Mouse (Mus musculus) kidney, adult 2 months (tissue): ENCODE results near the gene Gps1. TPM values are rescaled to one million over a fixed set of nuclear protein-coding genes. Genes with fewer than 3 reads are reported as not detected.

Experiments used
- DNase-seq: peaks from one replicate; pipeline ENCODE4 v3.0.0; 2021
- H3K27ac ChIP-seq: fragments of 200-500 bp; 2 replicates; pipeline ENCODE4 v1.5.1; 2012; ENCODE audit warnings: low read depth, low read length, control low read depth, inconsistent platforms; ENCODE audit not compliant: insufficient read depth
- H3K27me3 ChIP-seq: fragments of 200-500 bp; replicated peaks from 2 replicates; pipeline ENCODE4 v1.6.1; 2012; ENCODE audit warnings: mild to moderate bottlenecking, moderate library complexity, low read length, inconsistent platforms; ENCODE audit not compliant: control insufficient read depth, insufficient read depth
- H3K36me3 ChIP-seq: fragments of 200-500 bp; 2 replicates; pipeline ENCODE4 v1.6.1; 2012; ENCODE audit warnings: mild to moderate bottlenecking, moderate library complexity, low read length, inconsistent platforms; ENCODE audit not compliant: control insufficient read depth, insufficient read depth
- H3K4me1 ChIP-seq: fragments of 200-500 bp; 2 replicates; pipeline ENCODE4 v1.6.1; 2011; ENCODE audit warnings: low read length; ENCODE audit not compliant: control insufficient read depth, insufficient read depth
- H3K4me3 ChIP-seq: fragments of 200-500 bp; 2 replicates; pipeline ENCODE4 v1.5.1; 2011; ENCODE audit warnings: mild to moderate bottlenecking, low read depth, low read length, control low read depth; ENCODE audit not compliant: insufficient read depth
- CTCF ChIP-seq: fragments of 200-500 bp; conservative IDR thresholded peaks from 2 replicates; pipeline ENCODE4 v1.5.1; 2011; ENCODE audit warnings: low read depth, mild to moderate bottlenecking, control low read depth, low read length, moderate library complexity, mixed read lengths; ENCODE audit not compliant: insufficient read depth, insufficient read length
- POLR2A ChIP-seq: fragments of 200-500 bp; IDR thresholded peaks from one replicate; pipeline ENCODE4 v1.6.1; 2011; ENCODE audit warnings: low read depth, low read length, control low read depth
- WGBS: fragments of 180-500 bp; shearing (Covaris S2); methylation state at CpG from one replicate; pipeline ENCODE4 v1.1.7; 2018; 5-methylcytosine and 5-hydroxymethylcytosine counted together
- polyA plus RNA-seq: library from polyadenylated mRNA; depleted of rRNA; stranded (reverse); fragments of >200 nt; gene quantifications from 2 replicates; pipeline ENCODE4 v1.2.3, GENCODE M21; 2012

Gene Gps1
- polyA plus RNA-seq, 1 experiment: 173 TPM

GRCm38 (mm10) chr11:120800061-120800904 is 16.2 kb downstream of the Gps1 start:
- peak; percentile 94 for DNase-seq
- H3K4me1 ChIP-seq: peaks cover 8% of the 10 kb centered on the region
- no peak overlapping the region for H3K4me3 ChIP-seq
- whole genome bisulfite sequencing: 6% methylated on average over 10 of the region's 10 CpGs
- TF ChIP-seq CTCF: peak; percentile 91
- no peak for TF ChIP-seq POLR2A
- H3K36me3 ChIP-seq: no peaks in the 10 kb centered on the region
- no peaks in the 10 kb centered on the region for H3K27me3 ChIP-seq
- H3K27ac ChIP-seq: peak overlapping the region; percentile 73

- Histone ChIP-seq H3K4me3 (no peak overlapping the region), H3K36me3 (no peaks in the 10 kb centered on the region), H3K27ac (no peak overlapping the region), H3K27me3 (no peaks in the 10 kb centered on the region), H3K4me1 (peaks cover 6% of the 10 kb centered on the region; the same call in 1 of the 2 replicates)
- 82% methylated on average over 7 of the region's 7 CpGs for WGBS
- no peak for DNase-seq
- TF ChIP-seq CTCF (no peak), POLR2A (no peak)
These were observed 20.2 kb downstream of the Gps1 start for GRCm38 (mm10) chr11:120804274-120804673.

GRCm38 (mm10) chr11:120804769-120805168 is 20.7 kb downstream of the Gps1 start:
- no peaks in the 10 kb centered on the region for H3K36me3 ChIP-seq
- WGBS: 72% methylated on average over 4 of the region's 4 CpGs
- TF ChIP-seq CTCF (no peak), POLR2A (no peak)

GRCm38 (mm10) chr11:120805375-120806298 is 21.6 kb downstream of the Gps1 start:
- H3K4me1 ChIP-seq: 0 out of 2 replicates have a peak, but pooled peaks cover under 1% of the 10 kb centered on the region
- no peak overlapping the region for H3K27ac ChIP-seq
- no peaks in the 10 kb centered on the region for H3K36me3 ChIP-seq
- no peak overlapping the region for H3K4me3 ChIP-seq
- WGBS: 79% methylated on average over 7 of the region's 7 CpGs
- TF ChIP-seq POLR2A (no peak), CTCF (no peak)
- DNase-seq: no peak
- no peaks in the 10 kb centered on the region for H3K27me3 ChIP-seq

More at GRCm38 (mm10) chr11:120804769-120805168, 20.7 kb downstream of the Gps1 start:
- no peak overlapping the region for H3K4me3 ChIP-seq
- H3K27ac ChIP-seq: no peak overlapping the region
- no peaks in the 10 kb centered on the region for H3K27me3 ChIP-seq
- no peak for DNase-seq
- H3K4me1 ChIP-seq: peaks cover 6% of the 10 kb centered on the region; the same call in 1 of the 2 replicates

GRCm38 (mm10) chr11:120808010-120808409 is 23.9 kb downstream of the Gps1 start:
- no peak for DNase-seq
- TF ChIP-seq POLR2A: no peak
- TF ChIP-seq CTCF: no peak
- Histone ChIP-seq H3K27me3 (no peaks in the 10 kb centered on the region), H3K4me1 (no peaks in the 10 kb centered on the region), H3K36me3 (no peaks in the 10 kb centered on the region; the same call in 1 of the 2 replicates), H3K4me3 (no peak overlapping the region), H3K27ac (no peak overlapping the region)
- 94% methylated on average over 12 of the region's 12 CpGs for WGBS

GRCm38 (mm10) chr11:120812068-120812467 is 28.0 kb downstream of the Gps1 start:
- H3K27me3 ChIP-seq: no peaks in the 10 kb centered on the region
- DNase-seq: no peak
- no peak overlapping the region for H3K4me3 ChIP-seq
- WGBS: 94% methylated on average over 16 of the region's 16 CpGs
- H3K27ac ChIP-seq: no peak overlapping the region
- no peak for TF ChIP-seq CTCF
- no peak for TF ChIP-seq POLR2A
- no peaks in the 10 kb centered on the region; the same call in none of the 2 replicates for H3K36me3 ChIP-seq
- no peaks in the 10 kb centered on the region for H3K4me1 ChIP-seq
